Mouse (Mus musculus) hindbrain, embryonic 14.5 days (tissue): ENCODE measurements at regions not wholly inside any gene's neighbourhood (a gene's known extent, or its start where the extent isn't known, plus 50 kb on each side); places are given as distances from the start of the nearest gene placed in this dataset.

Experiments used
- ATAC-seq: fragments of 200-750 bp; cut with Nextera tagmentation; 2 replicates; pipeline ENCODE4 v1.8.0; 2017; ENCODE audit warnings: moderate number of reproducible peaks, mild to moderate bottlenecking, moderate TSS enrichment, moderate library complexity; ENCODE audit not compliant: low FRiP score
- DNase-seq: peaks from one replicate; pipeline ENCODE4 v3.0.0-alpha.2; 2015; ENCODE audit warnings: low spot score
- H3K27ac ChIP-seq: fragments of 300-500 bp; sonication (generic); 2 replicates; pipeline ENCODE4 v1.5.1; 2014; ENCODE audit warnings: mild to moderate bottlenecking, moderate library complexity
- H3K27me3 ChIP-seq: fragments of 300-500 bp; sonication (generic); 2 replicates; pipeline ENCODE4 v1.6.1; 2014; ENCODE audit warnings: mild to moderate bottlenecking, low read length, mixed read lengths; ENCODE audit not compliant: control insufficient read depth, insufficient read depth
- H3K36me3 ChIP-seq: fragments of 300-500 bp; sonication (generic); replicated peaks from 2 replicates; pipeline ENCODE4 v1.6.1; 2014; ENCODE audit not compliant: control insufficient read depth, insufficient read depth
- H3K4me1 ChIP-seq: fragments of 300-500 bp; sonication (generic); replicated peaks from 2 replicates; pipeline ENCODE4 v1.6.1; 2014; ENCODE audit warnings: antibody characterized with exemption, low read length, mixed read lengths; ENCODE audit not compliant: control insufficient read depth, insufficient read depth
- H3K4me2 ChIP-seq: fragments of 300-500 bp; sonication (generic); replicated peaks from 2 replicates; pipeline ENCODE4 v1.6.1; 2014; ENCODE audit warnings: mild to moderate bottlenecking, moderate library complexity
- H3K4me3 ChIP-seq: fragments of 300-500 bp; sonication (generic); replicated peaks from 2 replicates; pipeline ENCODE4 v1.5.1; 2014; ENCODE audit warnings: mild to moderate bottlenecking, low read length
- H3K9ac ChIP-seq: fragments of 300-500 bp; sonication (generic); 2 replicates; pipeline ENCODE4 v1.6.1; 2014
- H3K9me3 ChIP-seq: fragments of 300-500 bp; sonication (generic); 2 replicates; pipeline ENCODE4 v1.6.1; 2016; ENCODE audit warnings: low read length; ENCODE audit not compliant: control insufficient read depth
- WGBS: fragments of 180-500 bp; shearing (Covaris S2); extraction: QIAGEN DNeasy Blood & Tissue Kit; methylation state at CpG from one replicate; pipeline ENCODE4 v1.1.7; 2014; 5-methylcytosine and 5-hydroxymethylcytosine counted together

DNA sequence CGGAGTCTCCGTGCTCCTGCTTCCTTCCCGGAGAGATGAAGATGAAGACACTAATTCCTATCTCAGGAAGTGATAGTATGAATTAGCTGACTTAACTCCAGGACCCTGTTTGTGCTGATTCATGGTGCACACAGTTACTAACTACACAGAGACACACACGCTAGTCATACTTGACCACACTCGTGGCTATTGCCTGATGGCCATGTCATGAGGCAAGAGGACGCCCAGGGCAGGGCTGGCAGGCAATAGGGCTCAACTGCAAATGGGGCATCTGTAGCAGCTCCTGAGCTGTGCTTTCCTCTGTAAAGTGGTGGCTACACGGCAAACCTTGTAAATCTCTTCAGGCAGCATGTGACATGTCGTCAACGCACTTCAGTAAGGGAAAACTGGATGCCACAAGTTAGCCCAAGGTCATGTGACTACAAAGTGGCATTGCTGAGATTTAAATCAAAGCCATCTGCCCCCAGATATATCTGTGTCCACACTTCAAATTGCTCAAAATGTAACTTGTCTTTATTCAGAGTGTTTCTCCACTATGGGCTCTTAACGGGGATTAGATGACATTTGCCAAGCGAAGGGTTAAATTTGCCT, 70.4 kb downstream of the Zfp706 start:
- no peak overlapping the region for H3K4me3 ChIP-seq
- H3K36me3 ChIP-seq: no peaks in the 10 kb centered on the region
- WGBS: 88% methylated on average over 11 of the region's 11 CpGs
- DNase-seq (no peak), ATAC-seq (no peak)
- H3K9me3 ChIP-seq: no peaks in the 10 kb centered on the region
- H3K27ac ChIP-seq: no peak overlapping the region
- H3K9ac ChIP-seq: no peak overlapping the region
- no peak overlapping the region for H3K4me2 ChIP-seq
- H3K27me3 ChIP-seq: no peaks in the 10 kb centered on the region
- H3K4me1 ChIP-seq: peaks cover 16% of the 10 kb centered on the region

DNA sequence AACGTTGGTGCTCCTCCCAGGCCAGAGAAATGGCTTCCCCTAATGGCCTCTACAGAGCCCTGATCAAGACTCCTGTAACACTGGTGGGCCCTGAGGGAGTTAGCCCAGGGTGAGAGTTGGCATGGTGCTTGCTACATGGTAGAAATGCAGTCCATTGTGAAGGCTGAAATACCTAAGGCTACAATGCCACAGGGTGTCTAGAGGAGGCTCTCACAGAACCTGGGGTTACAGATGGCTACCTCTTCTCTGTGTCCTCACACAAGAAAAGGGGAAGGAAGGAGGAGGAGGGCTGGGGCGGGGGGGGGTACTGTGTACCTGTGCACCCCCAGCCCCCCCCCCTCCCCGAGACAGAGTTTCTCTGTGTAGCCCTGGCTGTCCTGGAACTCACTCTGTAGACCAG, 72.8 kb downstream of the Zfp706 start:
- Histone ChIP-seq H3K27ac (no peak overlapping the region), H3K4me2 (no peak overlapping the region), H3K4me3 (no peak overlapping the region), H3K4me1 (peaks cover 16% of the 10 kb centered on the region), H3K27me3 (no peaks in the 10 kb centered on the region), H3K9ac (no peak overlapping the region), H3K36me3 (no peaks in the 10 kb centered on the region), H3K9me3 (no peaks in the 10 kb centered on the region)
- ATAC-seq (no peak), DNase-seq (no peak)
- 76% methylated on average over 1 of the region's 3 CpGs for WGBS

- no peaks in the 10 kb centered on the region for H3K27me3 ChIP-seq
- DNase-seq (no peak), ATAC-seq (no peak)
- no peak overlapping the region for H3K4me3 ChIP-seq
- no peak overlapping the region for H3K27ac ChIP-seq
- H3K4me2 ChIP-seq: no peak overlapping the region
- no peaks in the 10 kb centered on the region for H3K9me3 ChIP-seq
- no peak overlapping the region for H3K9ac ChIP-seq
- no peaks in the 10 kb centered on the region for H3K36me3 ChIP-seq
- peaks cover 8% of the 10 kb centered on the region for H3K4me1 ChIP-seq
- WGBS: 89% methylated on average over 2 of the region's 2 CpGs
These were observed 74.0 kb downstream of the Zfp706 start for GRCm38 (mm10) chr15:36933581-36933991.

- WGBS: 87% methylated on average over 2 of the region's 2 CpGs
- Histone ChIP-seq H3K9me3 (no peaks in the 10 kb centered on the region), H3K9ac (no peak overlapping the region), H3K27me3 (no peaks in the 10 kb centered on the region), H3K27ac (no peak overlapping the region), H3K4me3 (no peak overlapping the region), H3K4me1 (no peaks in the 10 kb centered on the region), H3K36me3 (no peaks in the 10 kb centered on the region), H3K4me2 (no peak overlapping the region)
- no peak for ATAC-seq
- DNase-seq: no peak
These were observed 76.1 kb downstream of the Zfp706 start for GRCm38 (mm10) chr15:36931460-36931859.

DNA sequence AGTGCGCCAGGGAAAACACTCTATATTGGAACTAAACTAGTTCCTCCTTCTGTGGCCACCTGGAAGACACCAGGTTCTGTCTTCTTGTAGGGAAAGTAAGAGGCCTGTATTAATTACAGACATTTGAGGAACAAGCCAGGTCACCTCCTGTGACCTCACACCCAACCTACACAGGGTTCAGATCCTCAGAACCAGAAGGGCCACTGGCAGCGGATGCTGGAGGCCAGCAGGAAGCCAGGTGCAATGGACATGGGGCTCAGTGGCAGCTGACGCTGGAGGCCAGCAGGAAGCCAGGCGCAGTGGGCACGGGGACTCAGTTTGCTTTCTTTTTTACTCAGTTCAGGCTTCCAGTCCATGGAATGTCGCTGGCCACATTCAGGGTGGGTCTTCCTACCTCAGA, 77.1 kb downstream of the Zfp706 start:
- no peak overlapping the region for H3K27ac ChIP-seq
- H3K27me3 ChIP-seq: no peaks in the 10 kb centered on the region
- no peaks in the 10 kb centered on the region for H3K4me1 ChIP-seq
- 85% methylated on average over 6 of the region's 6 CpGs for WGBS
- H3K9ac ChIP-seq: no peak overlapping the region
- no peaks in the 10 kb centered on the region for H3K36me3 ChIP-seq
- DNase-seq: no peak
- H3K4me2 ChIP-seq: no peak overlapping the region
- no peaks in the 10 kb centered on the region for H3K9me3 ChIP-seq
- no peak overlapping the region for H3K4me3 ChIP-seq
- no peak for ATAC-seq

- H3K27ac ChIP-seq: no peak overlapping the region
These were observed 77.8 kb downstream of the Zfp706 start for GRCm38 (mm10) chr15:36929786-36930185.

GRCm38 (mm10) chr15:36929088-36929487, 78.5 kb downstream of the Zfp706 start:
- WGBS: 89% methylated on average over 3 of the region's 3 CpGs
- no peak overlapping the region for H3K4me2 ChIP-seq
- H3K36me3 ChIP-seq: no peaks in the 10 kb centered on the region
- DNase-seq (no peak), ATAC-seq (no peak)
- no peaks in the 10 kb centered on the region for H3K27me3 ChIP-seq
- no peak overlapping the region for H3K27ac ChIP-seq
- no peak overlapping the region for H3K4me3 ChIP-seq
- H3K4me1 ChIP-seq: no peaks in the 10 kb centered on the region
- H3K9ac ChIP-seq: no peak overlapping the region
- no peaks in the 10 kb centered on the region for H3K9me3 ChIP-seq

More at GRCm38 (mm10) chr15:36929786-36930185, 77.8 kb downstream of the Zfp706 start:
- H3K36me3 ChIP-seq: no peaks in the 10 kb centered on the region
- no peak overlapping the region for H3K4me2 ChIP-seq
- no peak for DNase-seq
- no peak overlapping the region for H3K9ac ChIP-seq
- no peaks in the 10 kb centered on the region for H3K9me3 ChIP-seq
- no peaks in the 10 kb centered on the region for H3K27me3 ChIP-seq
- H3K4me3 ChIP-seq: no peak overlapping the region
- H3K4me1 ChIP-seq: no peaks in the 10 kb centered on the region
- ATAC-seq: no peak
- 70% methylated on average over 2 of the region's 2 CpGs for WGBS

GRCm38 (mm10) chr15:36928678-36929077, 78.9 kb downstream of the Zfp706 start:
- Histone ChIP-seq H3K36me3 (no peaks in the 10 kb centered on the region), H3K27me3 (no peaks in the 10 kb centered on the region), H3K27ac (no peak overlapping the region), H3K4me2 (no peak overlapping the region), H3K9ac (no peak overlapping the region), H3K4me3 (no peak overlapping the region), H3K9me3 (no peaks in the 10 kb centered on the region), H3K4me1 (no peaks in the 10 kb centered on the region)
- ATAC-seq (no peak), DNase-seq (no peak)
- 93% methylated on average over 4 of the region's 4 CpGs for WGBS

DNA sequence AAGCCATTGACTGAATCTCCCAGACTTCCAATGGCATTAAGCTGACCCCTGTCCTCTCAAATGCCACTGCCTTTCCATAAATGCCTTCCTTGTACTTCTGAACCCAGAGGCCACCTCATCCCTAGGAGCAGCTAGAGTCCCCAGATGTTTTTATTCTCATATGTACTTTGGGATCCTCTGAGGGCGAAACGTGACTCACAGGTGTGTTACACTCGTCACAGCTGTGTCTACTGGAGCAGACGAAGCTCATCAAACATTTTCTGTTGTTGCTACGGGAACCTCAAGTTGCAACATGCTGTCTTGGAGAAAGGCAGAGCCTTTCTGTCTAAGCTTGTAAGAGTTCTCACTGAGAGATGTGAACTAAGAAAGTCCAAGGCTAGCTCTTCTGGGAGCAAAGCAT, 80.1 kb downstream of the Zfp706 start:
- Histone ChIP-seq H3K4me2 (no peak overlapping the region), H3K27ac (no peak overlapping the region), H3K4me3 (no peak overlapping the region), H3K27me3 (no peaks in the 10 kb centered on the region), H3K36me3 (no peaks in the 10 kb centered on the region), H3K4me1 (no peaks in the 10 kb centered on the region), H3K9ac (no peak overlapping the region), H3K9me3 (no peaks in the 10 kb centered on the region)
- ATAC-seq (no peak), DNase-seq (no peak)
- WGBS: 69% methylated on average over 5 of the region's 5 CpGs

DNA sequence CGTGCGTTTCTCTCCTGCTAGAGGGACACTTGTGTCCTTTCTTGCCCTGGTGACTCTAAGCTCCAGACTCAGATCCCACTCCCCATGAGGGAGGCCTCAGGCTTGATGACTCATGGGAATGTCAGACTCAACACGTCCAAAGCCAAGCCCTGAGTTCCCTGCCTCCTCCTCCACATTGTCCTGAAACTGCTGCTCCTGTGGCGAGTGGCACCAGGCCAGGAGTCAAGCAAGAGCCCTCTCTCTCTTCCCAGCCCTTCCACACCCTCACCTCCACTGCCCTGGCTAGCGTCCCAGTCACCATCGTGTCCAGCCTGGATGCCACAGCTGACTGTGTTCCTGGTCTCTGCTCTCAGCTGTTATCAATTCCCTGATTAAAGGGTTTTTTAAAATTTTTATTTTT, 83.4 kb downstream of the Zfp706 start:
- no peak for DNase-seq
- Histone ChIP-seq H3K4me2 (no peak overlapping the region), H3K4me3 (no peak overlapping the region), H3K36me3 (no peaks in the 10 kb centered on the region), H3K9me3 (no peaks in the 10 kb centered on the region), H3K27me3 (no peaks in the 10 kb centered on the region), H3K4me1 (no peaks in the 10 kb centered on the region), H3K9ac (no peak overlapping the region), H3K27ac (no peak overlapping the region)
- ATAC-seq: no peak
- 79% methylated on average over 6 of the region's 6 CpGs for WGBS
